Mouse (Mus musculus) ES-E14 (cell line): ENCODE measurements around the gene Nr1h4. TPM values are rescaled to one million over a fixed set of nuclear protein-coding genes. Genes with fewer than 3 reads are reported as not detected.

Experiments
- DNase-seq: peaks from one replicate; pipeline ENCODE4 v3.0.0-alpha.2; 2013; ENCODE audit warnings: low read depth, low spot score
- H3K27ac ChIP-seq: 2 replicates; pipeline ENCODE4 v1.5.1; 2012; ENCODE audit warnings: low read depth, mild to moderate bottlenecking, low read length, moderate library complexity, mixed read lengths; ENCODE audit not compliant: poor library complexity, insufficient read depth, severe bottlenecking
- H3K36me3 ChIP-seq: 2 replicates; pipeline ENCODE4 v1.6.1; 2012; ENCODE audit warnings: mild to moderate bottlenecking, low read length, moderate library complexity, mixed read lengths; ENCODE audit not compliant: control insufficient read depth, poor library complexity, insufficient read depth, severe bottlenecking
- H3K4me1 ChIP-seq, 2 experiments: fragments of 150-350 bp in 1 of 2; sonication (generic) in 1 of 2; 2 replicates each; pipeline ENCODE4 v1.6.1; 2012; ENCODE audit warnings: low read length in 2 of 2, mild to moderate bottlenecking in 1 of 2, mixed read lengths in 1 of 2; ENCODE audit not compliant: control insufficient read depth in 2 of 2, insufficient read depth in 2 of 2, poor library complexity in 1 of 2
- H3K4me3 ChIP-seq, 2 experiments: fragments of 150-350 bp in 1 of 2; sonication (generic) in 1 of 2; 2 replicates each; pipeline ENCODE4 v1.5.1; 2012; ENCODE audit warnings: low read length in 2 of 2, low read depth in 1 of 2, mild to moderate bottlenecking in 1 of 2, mixed read lengths in 1 of 2; ENCODE audit not compliant: insufficient read depth in 1 of 2, poor library complexity in 1 of 2, severe bottlenecking in 1 of 2
- H3K9ac ChIP-seq: 2 replicates; pipeline ENCODE4 v1.6.1; 2012; ENCODE audit warnings: low read depth, mild to moderate bottlenecking, low read length, mixed read lengths; ENCODE audit not compliant: poor library complexity, insufficient read depth, severe bottlenecking
- H3K9me3 ChIP-seq: fragments of 150-350 bp; sonication (generic); 2 replicates; pipeline ENCODE4 v1.6.1; 2012; ENCODE audit warnings: low read depth, mild to moderate bottlenecking, low read length; ENCODE audit not compliant: control insufficient read depth, insufficient read depth
- CHD2 ChIP-seq: IDR thresholded peaks from 2 replicates; pipeline ENCODE4 v1.6.1; 2014; ENCODE audit warnings: mild to moderate bottlenecking, low read depth, low read length, inconsistent platforms
- HCFC1 ChIP-seq: IDR thresholded peaks from 2 replicates; pipeline ENCODE4 v1.6.1; 2012; ENCODE audit warnings: low read length, inconsistent platforms, borderline replicate concordance; ENCODE audit not compliant: insufficient read depth
- MAFK ChIP-seq: IDR thresholded peaks from 2 replicates; pipeline ENCODE4 v1.6.1; 2014; ENCODE audit warnings: mild to moderate bottlenecking, low read depth, low read length, inconsistent platforms; ENCODE audit not compliant: insufficient read depth
- ZC3H11A ChIP-seq: IDR thresholded peaks from 2 replicates; pipeline ENCODE4 v1.6.1; 2012; ENCODE audit warnings: low read depth, mild to moderate bottlenecking, inconsistent platforms, low read length, borderline replicate concordance
- ZNF384 ChIP-seq: IDR thresholded peaks from 2 replicates; pipeline ENCODE4 v1.6.1; 2012; ENCODE audit warnings: low read depth, low read length, inconsistent platforms
- in situ Hi-C, 2 experiments: fragments of 600-800 bp; cut with MboI; formaldehyde crosslinking; loops; one replicate each; pipeline ENCODE4 v1.15.1; 2025; ENCODE audit warnings: low sequenced_read_pairs in 2 of 2, inconsistent platforms in 1 of 2; ENCODE audit not compliant: unreplicated experiment in 2 of 2
- total RNA-seq: library from RNA; depleted of rRNA; stranded (reverse); fragments of 300-350 nt; gene quantifications from 2 replicates; pipeline ENCODE4 v1.2.3, GENCODE M21; 2012

The Nr1h4 gene
- total RNA-seq, 1 experiment: not detected

GRCm38 (mm10) chr10:89462890-89463289, 70.5 kb downstream of the Nr1h4 start:
- TF ChIP-seq CHD2: no peak
- no peak for TF ChIP-seq ZNF384
- TF ChIP-seq MAFK: no peak
- TF ChIP-seq ZC3H11A: no peak
- TF ChIP-seq HCFC1: no peak
- Histone ChIP-seq H3K4me1 (no peaks in the 10 kb centered on the region), H3K36me3 (no peaks in the 10 kb centered on the region), H3K9ac (no peak overlapping the region), H3K27ac (no peak overlapping the region), H3K4me3 (no peak overlapping the region), H3K9me3 (no peaks in the 10 kb centered on the region)
- in situ Hi-C loops: loop anchor here (5.0 to 10.0 kb wide), 2 partner anchors 162 to 164 kb away; partner anchors contain the start of gene Slc17a8 (in 1 of the 2)
- no peak for DNase-seq

- in situ Hi-C loops: loop anchor here (5.0 to 10.0 kb wide), 2 partner anchors 163 to 165 kb away; partner anchors contain the start of gene Slc17a8 (in 1 of the 2)
- Histone ChIP-seq H3K36me3 (no peaks in the 10 kb centered on the region), H3K27ac (no peak overlapping the region), H3K4me1 (no peaks in the 10 kb centered on the region), H3K4me3 (no peak overlapping the region), H3K9me3 (no peaks in the 10 kb centered on the region), H3K9ac (no peak overlapping the region)
- peak; percentile 89 for DNase-seq
- TF ChIP-seq CHD2 (no peak), ZNF384 (0 out of 2 replicates have a peak, but pooled peaks have one; percentile 33), MAFK (no peak), HCFC1 (peak; percentile 52; the same call in 1 of the 2 replicates), ZC3H11A (peak; percentile 99)
Measured at GRCm38 (mm10) chr10:89461856-89462507, 71.4 kb downstream of the Nr1h4 start.

GRCm38 (mm10) chr10:89460972-89461371, 72.4 kb downstream of the Nr1h4 start:
- H3K4me3 ChIP-seq: no peak overlapping the region
- H3K36me3 ChIP-seq: no peaks in the 10 kb centered on the region
- no peaks in the 10 kb centered on the region for H3K4me1 ChIP-seq
- DNase-seq: no peak
- H3K9me3 ChIP-seq: no peaks in the 10 kb centered on the region
- H3K9ac ChIP-seq: no peak overlapping the region
- no peak overlapping the region for H3K27ac ChIP-seq
- in situ Hi-C loops: loop anchor here (5.0 to 10.0 kb wide), 2 partner anchors 164 to 166 kb away; partner anchors contain the start of gene Slc17a8 (in 1 of the 2)
- TF ChIP-seq HCFC1 (no peak), ZC3H11A (no peak), CHD2 (no peak), MAFK (no peak), ZNF384 (no peak)

- in situ Hi-C loops: no loop called here
- DNase-seq: no peak
- Histone ChIP-seq H3K4me3 (no peak overlapping the region), H3K4me1 (peaks cover 2 to 4% of the 10 kb centered on the region in 2 experiments; a peak in 2 of 4 replicates), H3K36me3 (no peaks in the 10 kb centered on the region), H3K27ac (no peak overlapping the region), H3K9me3 (no peaks in the 10 kb centered on the region), H3K9ac (no peak overlapping the region)
- TF ChIP-seq HCFC1 (no peak), ZNF384 (no peak), ZC3H11A (no peak), CHD2 (no peak), MAFK (no peak)
Measured at GRCm38 (mm10) chr10:89458770-89459169, 74.6 kb downstream of the Nr1h4 start.
